ENCODE assay signal across 10 mouse cellular contexts in genomic region chr6:97441357-97441756, GRCm38 (mm10).
DNase-seq lines count a peak whose midpoint lies in the region; TF ChIP-seq lines count a peak whose summit lies in the region.
"Had no signal": no experiment of that assay in that cellular context is flagged by ENCODE, and none has a peak within 500 bp of the region (broad histone marks: within the 10 kb centered on the region; RNA-seq: fewer than 3 reads in every experiment).

No protein-coding gene starts in this region.

- DNase-seq in layer of hippocampus, adult 2 months (ENCODE audit: low spot score in 2 of 2) = no peak
- no peak for DNase-seq in layer of hippocampus, adult 18-20 months (ENCODE audit: low spot score in 2 of 2)
- peak; percentile 59 for DNase-seq in 3T3-L1 (ENCODE audit: low read depth, low spot score)
- peak; percentile 39 for DNase-seq in brain, adult 2 months (ENCODE audit: low read depth, low spot score)
- peak; percentile 39 to 60 for DNase-seq in heart, postnatal 14 days
- DNase-seq in thymus, postnatal 4 days = no peak
- no peak for DNase-seq in left cerebral cortex, adult 2 months (ENCODE audit: extremely low spot score in 1 of 2, low spot score in 2 of 2)
- DNase-seq: cerebellum, postnatal 25 days had no signal

- intact Hi-C loops in heart, postnatal 14 days (cut with DNase I) = no loop called here
- intact Hi-C loops in left cerebral cortex, adult 2 months (cut with DNase I) = no loop called here

- no peak for TF ChIP-seq CTCF in layer of hippocampus, adult 2 months (conservative IDR thresholded peaks at IDR 0.05)
- no peak for TF ChIP-seq CTCF in left cerebral cortex, adult 2 months (IDR thresholded peaks at IDR 0.05)

- H3K27ac ChIP-seq in layer of hippocampus, adult 2 months = peak overlapping the region; percentile 23; the same call in 1 of the 2 replicates
- H3K27ac ChIP-seq in left cerebral cortex, adult 2 months = no peak overlapping the region
- H3K27ac ChIP-seq: hindbrain, embryonic 12.5 days; kidney, embryonic 15.5 days had no signal

- no peak overlapping the region for H3K4me3 ChIP-seq in layer of hippocampus, adult 2 months
- H3K4me3 ChIP-seq in left cerebral cortex, adult 2 months = no peak overlapping the region
- H3K4me3 ChIP-seq: hindbrain, embryonic 12.5 days; kidney, embryonic 15.5 days had no signal

Comparison
In these comparisons a context has a peak if more than half of its experiments do, and no peak if none do; other contexts are left out.
1. DNase-seq: peak in 3T3-L1 (single experiment), brain, adult 2 months (single experiment) and heart, postnatal 14 days (2 of 2); none in layer of hippocampus, adult 2 months (0 of 2), layer of hippocampus, adult 18-20 months (0 of 2), thymus, postnatal 4 days (single experiment) and left cerebral cortex, adult 2 months (0 of 2).